Mouse (Mus musculus) adrenal gland, postnatal 10 days (tissue): ENCODE data around the gene Pif1. TPM values are rescaled to one million over a fixed set of nuclear protein-coding genes. Genes with fewer than 3 reads are reported as not detected.

ENCODE experiments used
- DNase-seq: peaks from one replicate; pipeline ENCODE4 v3.0.0; 2021; ENCODE audit warnings: mixed read lengths
- total RNA-seq, 2 experiments: library from RNA; stranded (reverse); gene quantifications; 2 replicates each; pipeline ENCODE4 v1.2.3; 2021

Pif1 gene
- total RNA-seq, 2 experiments from 2014 or later: 2.0 to 3.3 TPM

- peak; percentile 76 for DNase-seq
These were observed 11.8 kb downstream of the Pif1 start for GRCm38 (mm10) chr9:65598765-65599249.

GRCm38 (mm10) chr9:65600951-65601350 is 14.0 kb downstream of the Pif1 start:
- no peak for DNase-seq

GRCm38 (mm10) chr9:65603401-65604102 is 16.6 kb downstream of the Pif1 start:
- peak; percentile 31 for DNase-seq

- DNase-seq: peak; percentile 75
These were observed 18.6 kb downstream of the Pif1 start for GRCm38 (mm10) chr9:65605471-65606136.

GRCm38 (mm10) chr9:65606321-65607109 is 19.6 kb downstream of the Pif1 start:
- DNase-seq: peak; percentile 24

GRCm38 (mm10) chr9:65607120-65607519 is 20.2 kb downstream of the Pif1 start:
- DNase-seq: no peak

GRCm38 (mm10) chr9:65611969-65612486 is 25.1 kb downstream of the Pif1 start:
- DNase-seq: no peak

GRCm38 (mm10) chr9:65613098-65613497 is 26.1 kb downstream of the Pif1 start:
- no peak for DNase-seq

- no peak for DNase-seq
These were observed 32.4 kb downstream of the Pif1 start for GRCm38 (mm10) chr9:65619311-65619710.

- DNase-seq: no peak
These were observed 34.2 kb downstream of the Pif1 start for GRCm38 (mm10) chr9:65621196-65621595.

- no peak for DNase-seq
These were observed 34.7 kb downstream of the Pif1 start for GRCm38 (mm10) chr9:65621666-65622065.

- no peak for DNase-seq
These were observed 35.9 kb downstream of the Pif1 start for GRCm38 (mm10) chr9:65622826-65623225.

GRCm38 (mm10) chr9:65624266-65624665 is 37.3 kb downstream of the Pif1 start:
- no peak for DNase-seq

GRCm38 (mm10) chr9:65629025-65629766 is 42.2 kb downstream of the Pif1 start, which contains the start of gene Rbpms2:
TSS of gene Rbpms2 (plus strand) at chr9:65629648.
- peak; percentile 72 for DNase-seq

GRCm38 (mm10) chr9:65629767-65630630 is 43.0 kb downstream of the Pif1 start:
- DNase-seq: peak; percentile 86

GRCm38 (mm10) chr9:65630631-65631353 is 43.8 kb downstream of the Pif1 start:
- peak; percentile 70 for DNase-seq

GRCm38 (mm10) chr9:65631354-65632021 is 44.5 kb downstream of the Pif1 start:
- DNase-seq: peak; percentile 22

GRCm38 (mm10) chr9:65635766-65636165 is 48.8 kb downstream of the Pif1 start:
- DNase-seq: peak; percentile 2

GRCm38 (mm10) chr9:65636926-65637325 is 50.0 kb downstream of the Pif1 start:
- no peak for DNase-seq
